Mouse (Mus musculus) bone marrow, adult 2 months (tissue): ENCODE data around the gene Slc7a5. TPM values are rescaled to one million over a fixed set of nuclear protein-coding genes. Genes with fewer than 3 reads are reported as not detected.
A peak's percentile ranks its signal among the peaks of the same experiment; 100 is the strongest.

ENCODE experiments used
- H3K27ac ChIP-seq: fragments of 200-500 bp; 2 replicates; pipeline ENCODE4 v1.5.1; 2012; ENCODE audit warnings: low read depth, mild to moderate bottlenecking, control low read depth, inconsistent platforms, low read length; ENCODE audit not compliant: control insufficient read depth, poor library complexity, insufficient read depth
- H3K4me1 ChIP-seq: fragments of 200-500 bp; 2 replicates; pipeline ENCODE4 v1.6.1; 2011; ENCODE audit warnings: low read length; ENCODE audit not compliant: control insufficient read depth, insufficient read depth
- H3K4me3 ChIP-seq: fragments of 200-500 bp; replicated peaks from 2 replicates; pipeline ENCODE3; 2011; ENCODE audit warnings: mild to moderate bottlenecking, low read depth, low read length, control low read depth; ENCODE audit not compliant: control insufficient read depth
- CTCF ChIP-seq: fragments of 200-500 bp; IDR thresholded peaks from 2 replicates; pipeline ENCODE4 v1.5.1; 2011; ENCODE audit warnings: low read length, control low read depth; ENCODE audit not compliant: control insufficient read depth, insufficient read depth
- POLR2A ChIP-seq: fragments of 200-500 bp; IDR thresholded peaks from 2 replicates; pipeline ENCODE4 v1.6.1; 2011; ENCODE audit warnings: low read depth, mild to moderate bottlenecking, control low read depth, low read length, borderline replicate concordance; ENCODE audit not compliant: control insufficient read depth
- WGBS: fragments of 180-500 bp; shearing (Covaris S2); methylation state at CpG from one replicate; pipeline ENCODE4 v1.1.7; 2018; 5-methylcytosine and 5-hydroxymethylcytosine counted together
- polyA plus RNA-seq: library from polyadenylated mRNA; stranded (reverse); fragments of >200 nt; gene quantifications from 2 replicates; pipeline ENCODE4 v1.2.4, GENCODE M21; 2011; ENCODE audit warnings: low replicate concordance; ENCODE audit not compliant: missing spikeins, insufficient read depth, insufficient read length

The Slc7a5 gene
- polyA plus RNA-seq, 1 experiment: 66.4 TPM

GRCm38 (mm10) chr8:121950749-121951655 lies 43.5 kb upstream of the Slc7a5 start:
- under 1% methylated on average over 97 of the region's 97 CpGs for WGBS
- Histone ChIP-seq H3K4me1 (peaks cover 7% of the 10 kb centered on the region; the same call in 1 of the 2 replicates), H3K4me3 (peak overlapping the region; percentile 89), H3K27ac (peak overlapping the region; percentile 94)
- TF ChIP-seq POLR2A (peak; percentile 50; the same call in 1 of the 2 replicates), CTCF (no peak; the same call in 1 of the 2 replicates)

GRCm38 (mm10) chr8:121949941-121950748 lies 42.7 kb upstream of the Slc7a5 start:
- Histone ChIP-seq H3K27ac (peak overlapping the region; percentile 94), H3K4me3 (peak overlapping the region; percentile 89), H3K4me1 (peaks cover 7% of the 10 kb centered on the region; the same call in 1 of the 2 replicates)
- WGBS: under 1% methylated on average over 66 of the region's 66 CpGs
- TF ChIP-seq POLR2A: peak; percentile 90; the same call in 1 of the 2 replicates
- 0 out of 2 replicates have a peak, but pooled peaks have one; percentile 3 for TF ChIP-seq CTCF

GRCm38 (mm10) chr8:121949222-121949800 lies 41.8 kb upstream of the Slc7a5 start, which contains the start of gene Banp:
Gene Banp (plus strand): TSS chr8:121949750.
- 46% methylated on average over 6 of the region's 6 CpGs for WGBS
- TF ChIP-seq POLR2A: no peak
- no peak for TF ChIP-seq CTCF
- Histone ChIP-seq H3K4me1 (peaks cover 6% of the 10 kb centered on the region; the same call in 1 of the 2 replicates), H3K27ac (peak within 1 kb of the TSS; percentile 94), H3K4me3 (peak within 1 kb of the TSS; percentile 89)

DNA sequence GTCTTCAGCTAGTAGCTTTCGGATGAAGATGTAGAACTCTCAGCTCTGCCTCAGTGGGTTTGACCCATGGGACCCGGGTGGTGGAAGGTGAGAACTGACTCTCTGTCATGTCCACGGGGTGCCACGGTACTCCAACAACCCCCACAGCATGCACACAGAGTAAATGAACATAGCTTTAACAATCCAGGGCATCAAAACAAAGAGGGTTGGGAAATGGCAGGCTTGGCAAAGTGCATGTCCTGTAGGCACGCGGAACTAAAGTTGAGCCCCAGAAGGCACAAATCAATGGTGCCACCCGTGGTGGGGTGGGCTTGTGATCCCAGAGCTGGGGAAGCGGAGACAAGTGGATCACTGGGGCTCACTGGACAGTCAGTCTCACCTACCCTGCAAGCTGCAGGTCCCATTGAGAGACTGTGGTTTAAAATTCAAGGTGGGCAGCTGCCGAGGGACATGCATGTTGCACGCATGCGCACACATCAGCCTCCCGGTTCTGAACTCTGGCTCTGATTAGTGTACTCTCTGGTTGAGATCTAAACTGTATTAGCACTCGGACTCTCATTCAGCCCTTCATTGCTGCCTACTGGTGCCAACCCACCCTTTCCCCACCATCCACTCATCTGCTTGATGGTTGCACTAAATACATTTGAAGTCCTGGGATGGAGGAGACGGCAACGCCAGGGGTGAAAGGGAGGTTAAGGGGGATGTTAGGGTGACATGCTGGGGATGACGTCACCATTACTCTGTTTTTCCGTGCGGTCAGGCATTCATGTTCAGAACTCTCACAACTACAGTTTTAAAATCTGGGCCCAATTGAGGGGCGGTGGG lies 41.0 kb upstream of the Slc7a5 start:
- WGBS: 46% methylated on average over 19 of the region's 19 CpGs
- H3K27ac ChIP-seq: peak overlapping the region; percentile 62
- H3K4me1 ChIP-seq: peaks cover 4% of the 10 kb centered on the region; the same call in 1 of the 2 replicates
- H3K4me3 ChIP-seq: peak overlapping the region; percentile 81
- TF ChIP-seq CTCF: no peak
- no peak for TF ChIP-seq POLR2A

GRCm38 (mm10) chr8:121947753-121948141 lies 40.3 kb upstream of the Slc7a5 start:
- Histone ChIP-seq H3K4me1 (peaks cover 3% of the 10 kb centered on the region; the same call in 1 of the 2 replicates), H3K27ac (peak overlapping the region; percentile 71), H3K4me3 (peak overlapping the region; percentile 81)
- 1% methylated on average over 18 of the region's 18 CpGs for WGBS
- TF ChIP-seq POLR2A: peak; percentile 77
- no peak for TF ChIP-seq CTCF

DNA sequence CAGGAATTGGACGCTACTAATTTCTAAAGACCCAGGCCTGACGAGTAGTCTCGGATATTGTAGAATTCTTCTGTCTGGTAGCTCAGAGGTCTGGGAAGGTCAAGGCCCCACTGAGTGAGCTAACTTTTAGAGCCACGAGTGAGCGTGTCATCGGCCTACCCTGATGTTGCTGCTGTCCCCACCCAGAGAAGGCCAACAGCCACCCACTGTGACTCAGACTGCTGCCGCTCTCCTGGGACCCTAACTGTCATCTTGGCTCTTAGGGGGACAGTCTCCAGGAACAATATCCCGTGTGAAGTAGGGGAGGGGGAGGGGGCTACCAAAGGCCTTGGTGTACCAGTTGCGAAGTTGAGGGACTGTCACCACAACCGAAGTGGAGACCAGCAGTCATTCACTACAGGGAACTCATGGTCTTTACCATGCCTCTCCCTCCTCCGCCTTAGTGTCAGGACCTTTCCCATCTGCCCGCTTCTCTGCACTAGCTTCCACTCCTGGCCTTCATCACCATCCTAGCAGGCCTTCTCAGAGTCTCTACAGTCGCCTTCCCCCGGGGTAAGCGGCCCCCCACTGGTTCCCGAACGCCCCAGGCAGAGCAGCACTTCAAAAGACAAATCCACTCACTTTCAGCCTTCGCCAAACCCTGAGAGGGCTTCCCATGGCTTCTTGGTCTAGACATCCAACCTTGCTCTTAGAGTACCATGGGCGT lies 39.7 kb upstream of the Slc7a5 start:
- TF ChIP-seq CTCF: no peak
- TF ChIP-seq POLR2A: no peak
- Histone ChIP-seq H3K4me1 (no peaks in the 10 kb centered on the region; the same call in 1 of the 2 replicates), H3K27ac (peak overlapping the region; percentile 71), H3K4me3 (peak overlapping the region; percentile 57)
- 45% methylated on average over 19 of the region's 19 CpGs for WGBS
